Mouse (Mus musculus): ENCODE measurements at regions not wholly inside any gene's neighbourhood (a gene's known extent, or its start where the extent isn't known, plus 50 kb on each side); places are given as distances from the start of the nearest gene placed in this dataset.

DNA sequence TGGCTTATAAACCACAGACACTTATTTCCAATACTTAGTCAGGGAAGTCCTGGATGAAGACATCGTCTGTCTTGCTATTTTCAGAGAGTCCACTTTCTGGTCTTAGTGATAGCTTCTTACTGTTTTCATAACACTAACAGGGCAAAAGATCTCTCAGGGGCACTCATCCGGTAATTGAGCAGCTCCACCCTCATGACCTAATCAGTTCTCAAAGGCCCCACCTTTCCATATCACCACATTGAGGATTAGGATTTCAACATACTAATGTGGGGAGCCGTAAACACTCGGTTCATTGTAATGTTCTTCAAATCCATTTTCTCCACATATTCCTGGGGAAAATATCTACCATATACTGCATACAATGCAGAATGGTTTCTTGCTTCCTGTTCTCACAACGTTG lies 318.8 kb upstream of the Klf4 start:
- no peak overlapping the region for H3K9ac ChIP-seq (ENCODE audit: insufficient read depth, low read depth)
- peaks cover 5 to 18% of the 10 kb centered on the region in 2 experiments; a peak in 3 of 4 replicates for H3K4me1 ChIP-seq (ENCODE audit: control insufficient read depth in 1 of 2, insufficient read depth in 2 of 2)
- TF ChIP-seq BHLHE40 (IDR thresholded peaks at IDR 0.05; ENCODE audit: low read depth, low read length) (no peak), TBP (conservative IDR thresholded peaks at IDR 0.05; ENCODE audit: low read depth, low read length) (no peak), ELF1 (IDR thresholded peaks at IDR 0.05; ENCODE audit: low read depth, low read length) (no peak)
- H3K27me3 ChIP-seq (replicated peaks) = no peaks in the 10 kb centered on the region
- H3K79me2 ChIP-seq (replicated peaks; ENCODE audit: control insufficient read depth, extremely low read depth, insufficient read depth, poor library complexity, severe bottlenecking) = no peaks in the 10 kb centered on the region
- in situ Hi-C loops (cut with MboI; ENCODE audit: low pct_ligation_motif_present, low pct_unique_long_range_greater_than_20kb, low sequenced_read_pairs) = no loop called here
- no peaks in the 10 kb centered on the region for H3K9me3 ChIP-seq (replicated peaks; ENCODE audit: low read length)
- H3K4me3 ChIP-seq (replicated peaks in 1 of 3; ENCODE audit: low read depth in 2 of 3, low read length in 2 of 3, poor library complexity in 1 of 3) = no peak overlapping the region
- no peak overlapping the region for H3K4me2 ChIP-seq (ENCODE audit: insufficient read depth, low read depth, poor library complexity, severe bottlenecking)
- H3K27ac ChIP-seq (ENCODE audit: insufficient read depth, low read depth) = no peak overlapping the region
- no peak for DNase-seq (ENCODE audit: extremely low read depth)
- dilution Hi-C loops (cut with MboI; ENCODE audit: extremely low pct_ligation_motif_present, extremely low pct_unique_long_range_greater_than_20kb, low sequenced_read_pairs) = no loop called here
- no peaks in the 10 kb centered on the region for H3K36me3 ChIP-seq (replicated peaks in 1 of 2; ENCODE audit: control insufficient read depth in 1 of 2, insufficient read depth in 1 of 2, low read length in 1 of 2)

DNA sequence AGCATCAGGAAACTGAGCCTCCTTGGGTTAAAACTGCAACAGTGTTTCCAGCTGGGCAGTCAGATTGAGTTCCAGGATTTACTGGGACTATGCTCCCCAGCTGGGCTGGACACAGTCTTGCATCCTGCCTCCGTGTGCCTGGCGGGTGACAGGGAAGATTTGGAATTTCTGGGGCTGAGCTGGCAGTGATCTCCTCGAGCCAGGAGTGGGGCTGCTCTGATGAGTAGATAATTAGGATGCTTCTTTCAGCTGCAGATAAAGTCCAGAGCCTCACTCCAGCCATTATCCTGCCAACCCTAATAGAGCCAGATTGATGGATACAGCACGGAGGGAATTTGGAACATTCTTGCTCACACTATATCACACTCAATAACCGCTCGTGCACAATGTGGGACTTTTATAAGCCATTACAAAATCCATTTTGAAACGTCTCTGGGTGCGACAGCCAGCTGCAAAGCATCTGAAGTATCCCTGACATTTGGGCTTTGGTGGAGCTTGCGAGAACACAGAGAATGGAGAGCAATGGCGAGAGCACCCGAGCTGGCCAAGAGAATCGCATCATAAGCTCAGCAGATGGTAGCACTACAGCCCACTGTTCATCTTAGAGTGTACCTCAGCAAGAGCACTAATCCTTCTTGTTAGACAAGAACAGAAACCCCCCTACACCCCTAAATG lies 311.6 kb upstream of the Klf4 start:
- TF ChIP-seq EP300 (IDR thresholded peaks at IDR 0.05; ENCODE audit: low read length) = no peak
- TF ChIP-seq ZC3H11A (IDR thresholded peaks at IDR 0.05; ENCODE audit: low read depth, low read length) = no peak
- no peak for TF ChIP-seq TCF12 (IDR thresholded peaks at IDR 0.05; ENCODE audit: low read depth, low read length)
- no peak for TF ChIP-seq GABPA (IDR thresholded peaks at IDR 0.05; ENCODE audit: insufficient replicate concordance, low read depth, low read length)
- no peak for TF ChIP-seq CTCF (conservative IDR thresholded peaks at IDR 0.05 in 1 of 2, IDR thresholded peaks at IDR 0.05 in 1 of 2; ENCODE audit: low read depth in 2 of 2, low read length in 2 of 2)
- TF ChIP-seq SIN3A (IDR thresholded peaks at IDR 0.05; ENCODE audit: low read length) = no peak
- no peak for TF ChIP-seq ZMIZ1 (IDR thresholded peaks at IDR 0.05; ENCODE audit: low read depth, low read length)
- TF ChIP-seq MAX (IDR thresholded peaks at IDR 0.05; ENCODE audit: low read length) = no peak
- no peak for TF ChIP-seq KAT2A (IDR thresholded peaks at IDR 0.05; ENCODE audit: insufficient replicate concordance, low read length)
- TF ChIP-seq JUND (conservative IDR thresholded peaks at IDR 0.05; ENCODE audit: low read depth, low read length) = no peak
- TF ChIP-seq BHLHE40 (IDR thresholded peaks at IDR 0.05; ENCODE audit: low read depth, low read length) = no peak
- no peak for TF ChIP-seq NELFE (IDR thresholded peaks at IDR 0.05; ENCODE audit: low read depth, low read length)
- no peak for TF ChIP-seq MAFK (IDR thresholded peaks at IDR 0.05; ENCODE audit: insufficient replicate concordance, low read length)
- TF ChIP-seq CHD2 (IDR thresholded peaks at IDR 0.05; ENCODE audit: low read length) = no peak
- no peak for TF ChIP-seq ZKSCAN1 (IDR thresholded peaks at IDR 0.05; ENCODE audit: borderline replicate concordance, low read depth, low read length)
- no peak for TF ChIP-seq POLR2AphosphoS2 (IDR thresholded peaks at IDR 0.05; ENCODE audit: low read depth, low read length)
- no peak for TF ChIP-seq NRF1 (IDR thresholded peaks at IDR 0.05; ENCODE audit: low read depth, low read length)
- TF ChIP-seq POLR2A (IDR thresholded peaks at IDR 0.05; ENCODE audit: low read depth, low read length) = no peak
- no peak for DNase-seq (ENCODE audit: extremely low read depth)
- Histone ChIP-seq H3K79me2 (replicated peaks; ENCODE audit: control insufficient read depth, extremely low read depth, insufficient read depth, poor library complexity, severe bottlenecking) (no peaks in the 10 kb centered on the region), H3K36me3 (replicated peaks in 1 of 2; ENCODE audit: control insufficient read depth in 1 of 2, insufficient read depth in 1 of 2, low read length in 1 of 2) (no peaks in the 10 kb centered on the region), H3K9me3 (replicated peaks; ENCODE audit: low read length) (no peaks in the 10 kb centered on the region), H3K9ac (ENCODE audit: insufficient read depth, low read depth) (no peak overlapping the region), H3K27me3 (replicated peaks) (no peaks in the 10 kb centered on the region), H3K4me2 (ENCODE audit: insufficient read depth, low read depth, poor library complexity, severe bottlenecking) (no peak overlapping the region), H3K4me1 (ENCODE audit: control insufficient read depth in 1 of 2, insufficient read depth in 2 of 2) (no peaks in the 10 kb centered on the region), H3K27ac (ENCODE audit: insufficient read depth, low read depth) (no peak overlapping the region), H3K4me3 (replicated peaks in 1 of 3; ENCODE audit: low read depth in 2 of 3, low read length in 2 of 3, poor library complexity in 1 of 3) (no peak overlapping the region)
- dilution Hi-C loops (cut with MboI; ENCODE audit: extremely low pct_ligation_motif_present, extremely low pct_unique_long_range_greater_than_20kb, low sequenced_read_pairs) = no loop called here
- in situ Hi-C loops (cut with MboI; ENCODE audit: low pct_ligation_motif_present, low pct_unique_long_range_greater_than_20kb, low sequenced_read_pairs) = no loop called here

Measured in CH12.LX (cell line).